Mouse (Mus musculus): ENCODE measurements around the gene Antxr1.

The Antxr1 gene

GRCm38 (mm10) chr6:87189755-87190154 lies 145.9 kb downstream of the Antxr1 start:
- in situ Hi-C loops (cut with MseI, MboI), result no loop called here

DNA sequence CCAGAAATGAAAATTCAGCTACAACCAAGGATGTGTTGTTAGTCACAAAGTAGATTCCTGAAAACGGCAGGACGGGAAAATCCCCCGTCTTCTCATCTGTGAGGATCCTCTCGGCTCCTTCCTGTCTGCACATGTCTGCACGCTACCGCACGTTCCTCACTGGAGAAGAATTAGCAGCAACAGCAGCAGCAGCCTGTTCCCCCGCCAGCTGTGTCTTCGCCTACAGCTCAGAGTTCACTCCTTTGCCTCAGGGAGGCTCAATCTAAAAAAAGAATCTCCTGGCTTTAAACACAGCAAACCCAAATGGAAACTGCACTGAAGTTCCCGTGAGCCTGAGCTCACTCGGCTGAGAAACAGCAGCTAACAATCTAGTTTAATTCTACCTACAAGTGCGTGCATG lies 148.6 kb downstream of the Antxr1 start:
- in situ Hi-C loops (cut with MseI, MboI), result no loop called here

GRCm38 (mm10) chr6:87184418-87184817 lies 151.2 kb downstream of the Antxr1 start:
- in situ Hi-C loops (cut with MseI, MboI), result no loop called here

- in situ Hi-C loops (cut with MseI, MboI), result no loop called here
These were observed 151.6 kb downstream of the Antxr1 start for GRCm38 (mm10) chr6:87183981-87184380.

DNA sequence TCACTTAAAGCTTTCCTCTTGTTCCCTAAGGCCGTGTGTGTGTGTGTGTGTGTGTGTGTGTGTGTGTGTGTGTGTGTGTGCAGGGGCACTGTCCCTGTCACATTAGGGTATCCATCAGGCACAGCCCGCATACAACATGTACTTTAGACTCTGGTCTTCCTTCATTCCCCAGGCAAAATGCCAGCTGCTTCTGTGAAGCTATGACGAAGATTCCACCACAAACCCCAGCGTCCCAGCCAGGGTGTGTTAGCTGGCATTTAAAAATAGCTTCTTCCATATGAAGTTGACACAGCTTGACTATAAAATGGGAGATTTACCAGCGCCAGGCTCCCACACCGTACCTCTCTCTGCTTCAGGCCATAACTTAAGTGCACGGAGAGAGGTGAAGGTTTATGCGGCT lies 152.5 kb downstream of the Antxr1 start:
- in situ Hi-C loops (cut with MseI, MboI), result no loop called here

DNA sequence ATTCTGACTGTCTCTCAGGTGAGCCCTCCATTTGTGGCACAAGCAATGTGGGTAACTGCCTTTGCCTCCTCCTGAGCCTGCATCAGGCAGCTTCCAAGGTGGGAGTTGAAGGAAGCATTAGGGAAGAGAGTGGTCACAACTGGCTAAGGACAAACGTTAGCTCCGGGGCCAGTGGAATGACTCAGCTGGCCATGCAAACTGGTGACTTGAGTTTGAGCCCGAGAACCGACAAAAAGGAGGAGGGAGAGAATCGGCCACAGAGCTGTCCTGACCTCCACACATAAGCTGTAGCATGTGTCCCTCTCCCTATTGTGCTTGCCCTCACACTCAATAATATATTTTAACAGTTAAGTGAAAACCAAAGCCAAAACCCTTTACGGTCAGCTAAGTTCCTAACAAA lies 152.9 kb downstream of the Antxr1 start:
- in situ Hi-C loops (cut with MseI, MboI), result no loop called here

- in situ Hi-C loops (cut with MseI, MboI), result no loop called here
These were observed 164.2 kb downstream of the Antxr1 start for GRCm38 (mm10) chr6:87171461-87171860.

DNA sequence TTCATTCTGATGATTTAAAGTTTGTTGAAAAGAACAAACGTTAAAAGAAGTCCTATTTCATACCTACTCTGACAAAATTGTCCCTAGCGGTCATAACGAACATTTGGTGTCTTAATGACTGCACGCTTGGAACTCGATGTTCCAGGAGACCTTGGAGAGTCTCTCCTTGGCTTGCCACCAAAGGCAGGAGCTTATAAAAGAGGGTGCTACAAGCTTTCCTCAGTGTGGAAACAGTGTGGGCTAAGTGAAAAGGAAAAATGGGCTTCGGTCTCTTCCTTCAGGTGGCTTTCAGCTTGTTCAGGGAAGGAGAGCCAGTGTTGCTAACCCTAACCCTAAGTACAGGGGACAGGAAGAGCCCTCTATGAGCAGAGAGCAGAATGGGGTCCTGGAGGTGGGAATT lies 164.7 kb downstream of the Antxr1 start:
- in situ Hi-C loops (cut with MseI, MboI), result no loop called here

GRCm38 (mm10) chr6:87170277-87170676 lies 165.3 kb downstream of the Antxr1 start:
- in situ Hi-C loops (cut with MseI, MboI), result no loop called here

DNA sequence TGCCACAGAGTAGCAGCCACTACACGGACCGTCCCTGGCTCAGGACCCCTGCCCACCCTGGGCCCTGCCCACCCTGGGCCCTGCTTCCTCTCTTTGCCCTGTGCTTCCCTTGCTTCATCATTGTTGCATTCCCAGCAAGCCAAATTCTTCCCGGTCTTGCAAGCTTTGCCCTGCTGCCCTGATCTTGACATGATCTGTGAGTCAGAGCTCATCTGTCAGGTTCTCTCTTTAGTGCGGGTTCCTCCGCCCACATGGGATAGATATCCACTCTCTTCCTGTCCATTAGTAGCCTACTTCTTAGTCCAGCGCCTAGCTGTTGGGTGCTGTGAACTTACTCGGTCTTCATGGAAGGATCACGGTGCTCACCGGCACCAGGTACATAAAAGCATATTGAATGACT lies 167.6 kb downstream of the Antxr1 start:
- in situ Hi-C loops (cut with MseI, MboI), result no loop called here

DNA sequence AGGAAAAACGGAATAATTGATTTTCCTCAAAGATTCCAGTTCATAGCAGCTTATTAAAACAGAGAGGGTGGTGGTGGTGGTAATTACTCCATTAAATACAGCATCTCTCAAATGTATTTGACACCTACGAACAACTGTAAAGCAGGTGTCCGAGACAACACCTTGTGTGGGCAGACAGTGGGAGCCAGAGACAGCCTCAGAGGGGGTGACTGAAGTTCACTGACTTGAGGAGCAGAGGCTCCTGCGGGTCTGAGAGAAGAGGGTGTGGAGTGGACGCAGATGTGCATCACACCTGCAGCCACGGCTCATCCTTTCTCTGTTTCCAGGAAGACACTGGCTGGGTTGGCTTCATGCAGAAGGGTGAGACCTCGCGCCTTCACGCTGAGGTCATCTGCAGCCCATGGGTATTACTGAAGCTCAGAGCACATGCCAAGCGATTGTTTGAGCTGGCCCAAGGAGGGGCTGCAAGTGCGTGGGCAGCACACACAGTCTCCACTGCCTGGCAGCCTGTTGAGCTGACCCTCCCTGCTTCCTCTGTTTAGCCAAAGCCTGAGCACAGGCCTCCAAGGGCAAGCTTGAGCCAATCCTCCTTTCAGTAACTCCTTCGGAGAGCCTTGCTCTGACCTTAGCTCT lies 168.8 kb downstream of the Antxr1 start:
- in situ Hi-C loops (cut with MseI, MboI), result no loop called here

- in situ Hi-C loops (cut with MseI, MboI), result no loop called here
These were observed 169.9 kb downstream of the Antxr1 start for GRCm38 (mm10) chr6:87165536-87166311.

DNA sequence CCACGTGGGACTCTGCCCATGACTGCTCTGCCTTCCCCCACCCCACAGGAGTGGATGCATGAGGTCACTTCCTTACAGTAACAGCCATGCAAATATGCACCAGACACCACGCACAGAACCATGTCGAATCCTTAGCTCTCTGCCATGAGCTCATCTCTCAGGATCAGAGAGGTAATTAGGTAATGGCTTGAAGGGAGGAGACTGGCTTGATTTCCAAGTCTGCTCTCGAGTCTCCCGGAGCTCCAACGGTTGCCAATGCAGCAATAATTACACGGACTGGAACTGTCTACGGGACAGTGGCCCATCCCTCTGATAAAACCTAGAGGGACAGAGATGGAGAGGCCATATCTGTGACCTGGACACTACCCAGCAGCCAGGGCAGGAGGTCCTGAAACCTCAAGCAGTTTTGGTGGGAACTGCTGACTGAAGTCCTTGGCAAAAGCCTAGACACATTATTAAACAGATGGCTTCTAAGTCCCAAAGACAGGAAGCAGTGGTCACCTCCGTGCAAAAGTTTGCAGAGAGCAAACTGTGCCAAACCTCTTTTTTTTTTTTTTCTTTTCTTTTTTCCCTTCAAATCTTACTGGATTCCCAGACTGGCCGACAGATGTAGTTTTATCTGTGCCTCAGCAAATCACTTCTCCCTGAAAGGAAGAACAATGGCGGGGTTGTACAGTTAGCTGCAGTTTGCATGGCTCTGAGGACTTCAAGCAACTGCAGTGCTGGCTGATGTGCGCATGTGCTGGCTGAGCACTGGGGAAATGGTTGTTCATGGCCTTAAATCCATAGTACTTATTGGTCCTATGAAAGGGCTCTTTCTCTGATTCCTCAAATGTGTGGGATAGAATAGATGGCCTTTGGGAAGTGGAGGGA lies 174.0 kb downstream of the Antxr1 start:
- in situ Hi-C loops (cut with MseI, MboI), result no loop called here

DNA sequence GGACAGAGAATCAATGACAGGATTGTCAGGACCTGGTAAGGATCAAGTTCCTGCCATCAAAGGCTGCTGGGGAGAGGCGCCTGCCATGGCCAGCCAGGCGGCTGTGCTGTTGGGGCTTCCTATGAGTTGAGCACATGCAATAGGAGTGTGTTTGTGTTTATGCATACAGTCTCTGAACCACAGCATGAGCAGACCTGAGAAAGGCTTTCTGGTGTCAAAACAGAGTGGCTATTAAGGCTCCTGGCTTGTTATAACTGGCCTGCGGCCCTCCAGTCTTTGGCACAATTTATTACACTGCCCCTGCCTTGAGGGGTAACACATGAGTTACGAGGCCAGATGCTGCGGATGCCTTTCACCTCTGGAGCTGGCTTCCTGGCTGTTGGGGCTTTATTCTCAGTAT lies 175.4 kb downstream of the Antxr1 start:
- in situ Hi-C loops (cut with MseI, MboI), result no loop called here

GRCm38 (mm10) chr6:87158062-87158623 lies 177.5 kb downstream of the Antxr1 start:
- in situ Hi-C loops (cut with MseI, MboI), result no loop called here

- in situ Hi-C loops (cut with MseI, MboI), result no loop called here
These were observed 181.8 kb downstream of the Antxr1 start for GRCm38 (mm10) chr6:87153836-87154235.

- in situ Hi-C loops (cut with MseI, MboI), result no loop called here
These were observed 182.4 kb downstream of the Antxr1 start for GRCm38 (mm10) chr6:87153231-87153580.

DNA sequence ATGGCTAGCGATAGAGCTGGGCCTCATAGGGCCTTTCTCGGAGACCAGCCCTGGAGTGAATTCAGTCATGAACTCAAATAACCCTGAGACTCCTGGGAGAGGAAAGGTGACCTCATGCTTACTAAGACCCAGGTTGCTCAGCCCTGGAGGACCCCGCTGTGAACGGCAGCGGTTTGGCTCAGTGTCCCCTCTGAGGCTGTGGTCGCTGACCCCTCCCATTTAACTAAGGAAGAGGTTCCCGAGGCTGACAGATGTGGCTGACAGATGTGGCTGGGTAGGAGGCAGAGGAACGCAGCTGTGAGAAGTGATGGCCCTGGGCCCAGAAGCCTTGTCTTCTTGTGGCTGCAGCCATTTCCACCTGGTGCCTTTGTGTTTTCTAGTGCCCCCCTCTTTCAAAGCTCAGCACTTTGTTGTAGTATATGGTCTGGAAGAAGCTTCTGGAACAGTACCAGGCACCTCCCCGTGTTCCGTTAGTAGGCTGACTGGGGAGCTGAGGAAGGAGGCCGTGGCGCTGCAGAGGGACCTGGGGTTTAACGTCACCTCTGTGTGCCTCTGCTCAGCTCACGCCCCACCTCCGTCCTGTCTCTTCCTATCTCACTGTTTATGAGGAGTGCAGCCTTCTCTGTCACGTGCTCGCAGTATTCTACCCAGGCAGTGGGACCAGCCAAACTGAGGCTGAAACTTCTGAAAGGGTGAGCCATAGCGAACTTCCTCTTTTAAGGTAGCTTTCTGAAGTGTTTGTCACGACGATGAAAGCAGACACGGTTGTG lies 183.0 kb downstream of the Antxr1 start:
- in situ Hi-C loops (cut with MseI, MboI), result no loop called here

GRCm38 (mm10) chr6:87151427-87151826 lies 184.2 kb downstream of the Antxr1 start:
- in situ Hi-C loops (cut with MseI, MboI), result no loop called here

- in situ Hi-C loops (cut with MseI, MboI), result no loop called here
These were observed 185.2 kb downstream of the Antxr1 start for GRCm38 (mm10) chr6:87150471-87150870.

DNA sequence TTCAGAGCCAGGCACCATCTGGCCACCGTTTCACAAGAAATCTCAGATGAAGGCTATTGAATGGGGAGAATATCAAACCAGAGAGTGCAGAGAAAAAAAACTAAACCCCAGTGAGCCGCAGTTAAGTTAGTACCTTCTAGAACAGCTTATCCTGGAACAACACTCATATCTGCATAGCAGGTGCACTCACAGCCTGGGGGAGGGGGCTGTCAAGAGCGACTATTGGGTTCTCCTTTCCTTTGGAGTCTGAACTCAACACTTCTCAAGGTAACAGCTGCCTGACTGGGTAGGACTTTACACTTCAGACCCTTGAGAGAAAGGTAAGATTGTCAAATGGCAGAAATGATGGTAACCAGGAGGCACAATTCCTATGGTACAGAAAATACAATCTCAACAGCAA lies 187.7 kb downstream of the Antxr1 start:
- in situ Hi-C loops (cut with MseI, MboI), result no loop called here

Measured in mouse trophoblast stem cell (cell line).